Mouse (Mus musculus): ENCODE results near the gene Tln1. TPM values are rescaled to one million over a fixed set of nuclear protein-coding genes. Genes with fewer than 3 reads are reported as not detected.

The Tln1 gene
- polyA plus RNA-seq, 1 experiment from 2014 or later, result 69.5 TPM

GRCm38 (mm10) chr4:43481894-43482456 lies 80.5 kb downstream of the Tln1 start:
- Histone ChIP-seq H3K9me3 (no peaks in the 10 kb centered on the region), H3K27ac (no peak overlapping the region), H3K36me3 (no peaks in the 10 kb centered on the region), H3K4me3 (no peak overlapping the region), H3K9ac (no peak overlapping the region), H3K4me1 (0 out of 2 replicates have a peak, but pooled peaks cover 3% of the 10 kb centered on the region), H3K4me2 (no peak overlapping the region), H3K27me3 (no peaks in the 10 kb centered on the region)
- no peak for ATAC-seq (ENCODE audit: insufficient number of reproducible peaks, insufficient read depth, low FRiP score, low TSS enrichment, low read depth)
- WGBS, result 67% methylated on average over 7 of the region's 7 CpGs

Other genes with a start within 250 kb of the Tln1 start
- gene Rusc2, start 180.7 kb downstream of the Tln1 start, polyA plus RNA-seq (2015; fragmentation: Nextera tagmentation; extraction: Ambion mirVana), result 13.1 and 17.2 TPM in 2 replicates
- 0.20 TPM in 1 of 2 replicates, not detected in the other for gene Fam166b, start 133.6 kb downstream of the Tln1 start, polyA plus RNA-seq (2015; fragmentation: Nextera tagmentation; extraction: Ambion mirVana)
- 7.0 and 8.8 TPM in 2 replicates for gene Tesk1, start 120.8 kb downstream of the Tln1 start, polyA plus RNA-seq (2015; fragmentation: Nextera tagmentation; extraction: Ambion mirVana)
- 3.2 and 3.8 TPM in 2 replicates for gene Cd72, start 108.1 kb downstream of the Tln1 start, polyA plus RNA-seq (2015; fragmentation: Nextera tagmentation; extraction: Ambion mirVana)
- gene Sit1, start 79.0 kb downstream of the Tln1 start, polyA plus RNA-seq (2015; fragmentation: Nextera tagmentation; extraction: Ambion mirVana), result not detected in 2 replicates
- gene Ccdc107, start 69.8 kb downstream of the Tln1 start, polyA plus RNA-seq (2015; fragmentation: Nextera tagmentation; extraction: Ambion mirVana), result 66.2 and 73.4 TPM in 2 replicates
- 45.7 and 47.8 TPM in 2 replicates for gene Arhgef39, start 63.0 kb downstream of the Tln1 start, polyA plus RNA-seq (2015; fragmentation: Nextera tagmentation; extraction: Ambion mirVana)
- 0.81 and 1.5 TPM in 2 replicates for gene Car9, start 55.7 kb downstream of the Tln1 start, polyA plus RNA-seq (2015; fragmentation: Nextera tagmentation; extraction: Ambion mirVana)
- gene Tpm2, start 38.9 kb downstream of the Tln1 start, polyA plus RNA-seq (2015; fragmentation: Nextera tagmentation; extraction: Ambion mirVana), result 130 and 141 TPM in 2 replicates
- gene Creb3, start 359 bp downstream of the Tln1 start, polyA plus RNA-seq (2015; fragmentation: Nextera tagmentation; extraction: Ambion mirVana), result 48.9 and 54.9 TPM in 2 replicates
- gene Rgp1, start 16.0 kb upstream of the Tln1 start, polyA plus RNA-seq (2015; fragmentation: Nextera tagmentation; extraction: Ambion mirVana), result 37.1 and 39.7 TPM in 2 replicates
- gene Gba2, start 16.2 kb upstream of the Tln1 start, polyA plus RNA-seq (2015; fragmentation: Nextera tagmentation; extraction: Ambion mirVana), result 22.5 and 24.2 TPM in 2 replicates
- 0.97 and 1.4 TPM in 2 replicates for gene Msmp, start 21.8 kb upstream of the Tln1 start, polyA plus RNA-seq (2015; fragmentation: Nextera tagmentation; extraction: Ambion mirVana)
- 18.2 and 19.1 TPM in 2 replicates for gene Npr2, start 69.2 kb upstream of the Tln1 start, polyA plus RNA-seq (2015; fragmentation: Nextera tagmentation; extraction: Ambion mirVana)
- gene Spag8, start 90.9 kb upstream of the Tln1 start, polyA plus RNA-seq (2015; fragmentation: Nextera tagmentation; extraction: Ambion mirVana), result 1.1 and 1.8 TPM in 2 replicates
- 74.2 and 92.1 TPM in 2 replicates for gene Hint2, start 93.8 kb upstream of the Tln1 start, polyA plus RNA-seq (2015; fragmentation: Nextera tagmentation; extraction: Ambion mirVana)
- gene Tmem8b, start 106.3 kb upstream of the Tln1 start, polyA plus RNA-seq (2015; fragmentation: Nextera tagmentation; extraction: Ambion mirVana), result 7.2 and 8.4 TPM in 2 replicates
- gene Fam221b, start 106.5 kb upstream of the Tln1 start, polyA plus RNA-seq (2015; fragmentation: Nextera tagmentation; extraction: Ambion mirVana), result 3.4 and 4.2 TPM in 2 replicates
- not detected in 2 replicates for gene Olfr70, start 138.1 kb upstream of the Tln1 start, polyA plus RNA-seq (2015; fragmentation: Nextera tagmentation; extraction: Ambion mirVana)
- not detected in 2 replicates for gene Olfr71, start 147.6 kb upstream of the Tln1 start, polyA plus RNA-seq (2015; fragmentation: Nextera tagmentation; extraction: Ambion mirVana)
- 0.18 and 0.23 TPM in 2 replicates for gene Hrct1, start 164.5 kb upstream of the Tln1 start, polyA plus RNA-seq (2015; fragmentation: Nextera tagmentation; extraction: Ambion mirVana)
- 0.06 and 0.17 TPM in 2 replicates for gene Spaar, start 167.3 kb upstream of the Tln1 start, polyA plus RNA-seq (2015; fragmentation: Nextera tagmentation; extraction: Ambion mirVana)
- not detected in 2 replicates for gene Olfr159, start 208.3 kb upstream of the Tln1 start, polyA plus RNA-seq (2015; fragmentation: Nextera tagmentation; extraction: Ambion mirVana)

Data from embryonic facial prominence, embryonic 13.5 days (tissue).